Mouse (Mus musculus) frontal cortex, postnatal 14 days (tissue): ENCODE data around the gene Pkp4.

Source experiments
- DNase-seq, 2 experiments: peaks; one replicate each; pipeline ENCODE4 v3.0.0; 2022; ENCODE audit warnings: low spot score in 2 of 2

Pkp4 gene

GRCm38 (mm10) chr2:59184107-59185064, 23.7 kb downstream of the Pkp4 start:
- no peak for DNase-seq

GRCm38 (mm10) chr2:59186122-59186521, 25.5 kb downstream of the Pkp4 start:
- no peak for DNase-seq

DNA sequence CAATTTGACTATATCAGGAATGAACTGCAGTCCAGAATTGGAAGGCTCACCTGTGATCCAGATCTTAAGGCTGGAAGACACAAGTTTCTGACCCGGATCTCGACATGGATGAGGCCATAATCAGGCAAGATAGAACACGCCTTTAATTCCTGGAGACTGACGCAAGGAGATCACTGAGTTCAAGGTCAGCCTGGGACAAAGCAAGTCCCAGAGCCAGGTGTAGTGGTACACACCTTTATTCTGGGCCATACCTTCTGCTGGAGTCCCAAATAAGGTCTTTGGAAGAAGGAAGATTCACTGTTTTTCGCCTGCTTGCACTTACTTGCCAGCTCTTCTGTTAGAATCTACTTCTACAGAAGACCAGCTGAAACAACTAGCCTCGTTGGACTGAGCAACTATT, 26.3 kb downstream of the Pkp4 start:
- DNase-seq, result no peak

GRCm38 (mm10) chr2:59188306-59188705, 27.7 kb downstream of the Pkp4 start:
- DNase-seq, result no peak

GRCm38 (mm10) chr2:59189661-59190185, 29.1 kb downstream of the Pkp4 start:
- no peak for DNase-seq

DNA sequence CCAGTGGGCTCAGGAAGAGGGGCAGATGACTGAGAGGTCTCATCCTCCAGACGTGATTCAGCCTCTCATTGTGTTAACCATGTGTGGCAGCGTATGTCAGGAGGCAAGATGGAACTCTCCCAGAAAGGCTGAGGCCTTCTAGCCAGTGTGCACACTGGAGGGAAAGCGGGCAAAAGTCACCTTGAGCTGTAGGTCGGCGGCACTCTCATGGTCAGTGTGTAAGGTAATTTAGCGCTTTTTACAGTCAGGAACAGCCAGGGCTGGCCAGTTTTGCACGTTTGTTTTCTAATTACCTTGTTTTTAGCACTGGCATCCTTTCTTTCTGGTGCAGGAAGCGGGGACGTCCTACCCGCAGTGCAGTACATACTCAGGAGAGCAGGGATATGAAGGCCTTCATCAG, 29.5 kb downstream of the Pkp4 start:
- no peak for DNase-seq

GRCm38 (mm10) chr2:59191466-59191865, 30.8 kb downstream of the Pkp4 start:
- DNase-seq, result no peak

- DNase-seq, result no peak
Measured at GRCm38 (mm10) chr2:59193117-59193516, 32.5 kb downstream of the Pkp4 start.

- DNase-seq, result no peak
Measured at GRCm38 (mm10) chr2:59197156-59197555, 36.5 kb downstream of the Pkp4 start.

- no peak for DNase-seq
Measured at GRCm38 (mm10) chr2:59199476-59199976, 38.9 kb downstream of the Pkp4 start.

DNA sequence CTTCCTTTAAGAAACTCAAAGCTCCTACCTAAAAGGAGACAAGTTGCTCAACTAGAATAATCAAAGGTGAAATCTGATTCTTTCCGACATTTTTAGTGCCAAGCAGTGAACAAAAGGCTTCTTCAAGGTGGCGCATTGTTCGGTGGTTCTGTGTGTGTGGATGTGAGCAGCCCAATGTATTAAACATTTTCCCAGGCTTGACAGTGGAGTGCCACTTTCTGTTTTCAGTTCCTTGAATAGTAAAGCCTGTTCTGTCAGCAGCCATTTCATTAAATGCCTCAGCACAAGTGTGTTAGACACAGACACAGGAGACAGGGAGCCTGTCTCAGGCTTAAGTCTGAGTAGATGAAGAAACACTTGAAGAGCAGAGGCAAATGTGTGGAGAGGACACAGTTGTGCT, 39.9 kb downstream of the Pkp4 start:
- no peak for DNase-seq

GRCm38 (mm10) chr2:59202930-59203329, 42.3 kb downstream of the Pkp4 start:
- no peak for DNase-seq

GRCm38 (mm10) chr2:59203627-59204425, 43.2 kb downstream of the Pkp4 start:
- no peak for DNase-seq

DNA sequence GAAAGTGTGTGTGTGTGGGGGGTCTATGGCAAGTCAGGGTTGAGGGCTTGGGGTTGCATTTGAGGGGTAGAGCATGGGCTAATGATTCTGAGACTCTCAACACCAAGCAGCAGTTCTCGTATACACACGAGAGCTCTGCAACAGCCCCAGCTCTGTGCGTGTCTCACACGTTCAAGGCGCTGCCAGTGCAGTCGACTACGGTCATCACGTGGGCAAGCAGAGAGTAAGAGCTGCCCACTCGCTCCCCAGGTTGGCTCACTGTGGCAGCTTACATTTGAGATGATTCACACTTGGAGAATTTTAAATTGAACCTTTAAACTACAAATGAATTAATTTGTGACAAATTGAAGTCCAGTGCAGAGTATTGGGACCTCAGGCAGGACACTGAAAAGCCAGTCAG, 44.4 kb downstream of the Pkp4 start:
- DNase-seq, result no peak

DNA sequence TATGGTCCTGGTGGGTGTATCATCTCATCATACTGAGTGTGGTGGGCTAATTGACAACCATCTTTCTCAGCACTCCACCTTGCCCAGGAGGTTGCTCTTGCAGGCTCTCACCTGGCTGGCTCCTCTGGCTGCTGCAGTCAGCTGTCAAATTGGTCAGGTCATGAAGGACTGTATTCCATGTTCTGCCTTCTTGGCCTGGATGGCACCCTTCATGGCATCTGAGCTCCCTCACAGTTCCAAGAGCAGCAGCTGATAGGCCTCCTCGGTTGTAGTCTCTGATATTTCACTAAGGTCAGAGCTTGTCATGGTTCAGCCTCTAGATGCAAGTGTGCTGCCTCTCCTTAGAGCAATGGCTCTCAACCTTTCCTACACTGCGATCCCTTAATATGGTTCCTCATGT, 45.5 kb downstream of the Pkp4 start:
- no peak for DNase-seq

DNA sequence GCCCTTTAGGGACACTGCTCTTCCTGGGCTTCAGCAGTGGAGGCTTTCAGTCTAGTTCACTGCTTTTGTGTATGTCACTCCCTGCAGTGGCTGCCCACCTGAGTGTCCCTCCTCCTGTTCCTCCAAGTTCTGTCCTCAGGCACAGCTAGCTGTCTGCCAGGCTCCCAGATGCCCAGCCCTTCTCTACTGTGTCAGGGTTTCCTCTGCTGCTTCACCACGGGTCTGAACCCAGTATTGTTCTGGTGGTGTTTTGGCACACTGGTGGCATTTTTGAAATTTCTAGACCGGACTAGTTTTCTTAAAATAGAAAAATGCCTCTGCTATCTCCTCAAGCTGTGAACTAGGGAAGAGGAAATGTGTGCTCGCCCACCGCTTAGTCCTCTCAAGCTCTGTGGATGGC, 46.6 kb downstream of the Pkp4 start:
- no peak for DNase-seq

DNA sequence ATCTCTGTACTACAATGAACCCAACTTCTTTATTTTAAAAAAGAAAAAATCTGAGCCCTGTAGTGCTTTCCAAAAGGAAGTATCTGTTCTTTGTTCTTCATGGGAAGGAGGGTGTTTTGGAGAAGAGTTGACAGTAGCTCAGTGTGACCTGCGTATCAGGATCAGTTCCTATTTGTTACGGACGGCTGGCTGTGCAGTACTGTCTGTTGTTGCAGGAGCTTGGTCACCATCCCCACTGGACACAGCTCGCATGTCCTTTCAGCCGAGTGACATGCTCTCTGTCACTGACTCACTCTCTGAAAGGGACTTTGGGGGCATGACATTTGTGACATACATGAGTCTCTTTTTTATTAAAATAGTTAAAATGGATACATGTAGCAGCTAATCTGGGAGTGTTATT, 47.1 kb downstream of the Pkp4 start:
- DNase-seq, result no peak

DNA sequence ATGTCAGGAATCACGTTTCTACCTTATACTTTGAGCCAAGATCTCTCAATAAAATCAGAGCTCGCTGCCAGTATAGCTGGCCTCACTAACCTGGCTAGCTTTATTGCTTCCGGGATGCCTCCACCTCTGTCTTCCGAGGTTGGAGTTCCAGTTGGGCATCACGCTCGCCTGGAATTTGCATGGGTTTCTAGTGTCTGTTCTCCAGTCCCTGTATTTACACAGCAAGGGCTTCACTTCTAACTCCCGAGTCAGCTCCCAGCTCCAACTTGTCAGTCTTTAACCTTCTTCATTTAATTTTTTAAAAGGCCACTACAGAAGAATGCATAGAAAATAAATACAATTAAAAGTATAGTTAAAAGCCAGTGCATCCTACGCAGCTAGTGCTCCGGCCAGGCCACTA, 47.6 kb downstream of the Pkp4 start:
- DNase-seq, result no peak

GRCm38 (mm10) chr2:59211051-59211450, 50.4 kb downstream of the Pkp4 start:
- DNase-seq, result no peak

- no peak for DNase-seq
Measured at GRCm38 (mm10) chr2:59212430-59212829, 51.8 kb downstream of the Pkp4 start.

DNA sequence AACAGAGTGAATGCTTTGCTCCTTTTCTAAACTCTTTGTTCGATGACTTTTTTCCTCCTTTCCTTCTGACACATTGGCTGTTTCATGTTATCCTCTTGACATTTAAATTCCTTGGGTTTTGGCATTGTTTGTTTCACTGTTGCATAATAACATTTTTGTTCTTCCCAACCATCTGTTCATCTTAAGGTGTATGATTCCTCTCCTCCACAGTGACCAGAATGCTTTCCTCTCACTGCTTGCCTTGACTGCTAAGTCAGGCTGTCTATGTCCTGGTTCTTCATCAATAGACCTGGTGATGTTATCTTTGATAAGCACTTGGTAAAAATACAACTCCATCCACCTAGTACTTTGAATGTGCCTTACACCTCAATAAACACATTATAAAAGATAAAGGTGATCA, 52.2 kb downstream of the Pkp4 start:
- no peak for DNase-seq

DNA sequence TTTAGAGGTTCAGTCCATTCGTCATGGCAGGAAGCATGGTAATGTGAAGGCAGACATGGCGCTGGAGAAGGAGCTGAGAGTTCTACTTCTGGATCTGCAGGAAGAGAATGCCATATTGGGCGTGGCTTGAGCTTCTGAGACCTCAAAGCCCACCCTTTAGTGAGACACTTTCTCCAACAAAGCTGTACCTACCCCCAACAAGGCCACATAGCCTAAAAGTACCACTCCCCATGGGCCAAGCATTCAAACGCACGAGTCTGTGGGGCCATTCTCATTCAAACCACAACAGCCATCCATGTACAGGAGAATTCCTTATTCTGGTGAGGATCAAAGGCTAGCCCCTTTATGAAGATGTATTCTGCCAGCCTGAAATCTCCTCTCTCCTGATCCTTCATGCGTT, 57.3 kb downstream of the Pkp4 start:
- DNase-seq, result no peak
